Mouse (Mus musculus) E14TG2a.4 (cell line): ENCODE measurements around the gene Cisd2.

ENCODE experiments used
- CTCF ChIP-seq: conservative IDR thresholded peaks from 2 replicates; pipeline ENCODE4 v1.5.1; 2014; ENCODE audit warnings: low read length
- NANOG ChIP-seq: IDR thresholded peaks from 2 replicates; pipeline ENCODE4 v1.6.1; 2014; ENCODE audit warnings: borderline replicate concordance, low read length, mixed read lengths
- POU5F1 ChIP-seq: IDR thresholded peaks from 2 replicates; pipeline ENCODE4 v1.6.1; 2014; ENCODE audit warnings: low read length, borderline replicate concordance

GRCm38 (mm10) chr3:135437758-135438495 lies 14.2 kb upstream of the Cisd2 start, which contains the start of gene Ube2d3:
- TF ChIP-seq CTCF (no peak), NANOG (no peak), POU5F1 (no peak)
